In the genomic region with DNA sequence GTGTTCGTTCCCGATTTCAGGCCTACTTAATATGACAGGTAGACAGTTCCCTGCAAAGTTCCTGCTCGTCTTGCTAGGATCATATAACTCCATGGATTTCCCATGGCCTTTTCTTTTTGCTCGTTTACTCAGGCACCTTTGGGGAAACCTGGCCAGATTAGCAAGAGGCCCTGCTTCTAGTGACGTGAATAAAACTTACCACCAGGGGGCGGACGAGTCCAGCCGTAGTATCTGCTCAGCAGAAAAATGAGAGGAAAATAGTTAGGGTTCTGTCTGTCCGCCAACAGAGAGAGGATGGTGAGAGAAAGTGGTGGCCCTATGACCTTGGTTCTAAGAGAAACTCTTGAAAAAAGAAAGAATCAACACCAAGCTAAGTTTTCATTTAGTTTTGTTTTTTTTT, we compare ENCODE assay signal across 9 mouse cellular contexts. TPM values are rescaled to one million over a fixed set of nuclear protein-coding genes. Genes with fewer than 3 reads are reported as not detected.
DNase-seq lines count a peak whose midpoint lies in the region; ATAC-seq lines count a peak whose summit lies in the region.
"Had no signal": no experiment of that assay in that cellular context is flagged by ENCODE, and none has a peak within 500 bp of the region (broad histone marks: within the 10 kb centered on the region; RNA-seq: fewer than 3 reads in every experiment).

No protein-coding gene starts in this region.

- no peak overlapping the region for H3K4me2 ChIP-seq in liver, embryonic 13.5 days
- H3K4me2 ChIP-seq: limb, embryonic 12.5 days had no signal

- no peak overlapping the region for H3K27ac ChIP-seq in liver, embryonic 13.5 days
- H3K27ac ChIP-seq: limb, embryonic 12.5 days had no signal

- no peaks in the 10 kb centered on the region for H3K27me3 ChIP-seq in liver, embryonic 13.5 days
- H3K27me3 ChIP-seq: limb, embryonic 12.5 days had no signal

- H3K4me3 ChIP-seq in liver, embryonic 13.5 days (replicated peaks) = no peak overlapping the region
- H3K4me3 ChIP-seq: limb, embryonic 12.5 days had no signal

- no peak overlapping the region for H3K9ac ChIP-seq in liver, embryonic 13.5 days
- H3K9ac ChIP-seq: limb, embryonic 12.5 days had no signal

- DNase-seq in urinary bladder, adult 18-20 months (ENCODE audit: low spot score in 2 of 2) = peak; percentile 36 to 45
- no peak for DNase-seq in urinary bladder, adult 2 months (ENCODE audit: low spot score)
- DNase-seq in adrenal gland, postnatal 4 days (ENCODE audit: low spot score in 2 of 2) = peak; percentile 24 to 44
- peak; percentile 45 to 82 for DNase-seq in kidney, adult 8-10 months
- peak; percentile 39 for DNase-seq in liver, embryonic 13.5 days
- DNase-seq in right cerebral cortex, adult 18-20 months = peak; percentile 70
- DNase-seq in urinary bladder, postnatal 36 days (ENCODE audit: low spot score in 2 of 2) = peak; percentile 61 to 74

- ATAC-seq in erythroblast, adult 5-6 weeks (replicated peaks; ENCODE audit: low FRiP score, poor library complexity, severe bottlenecking) = peak; percentile 90
- ATAC-seq in liver, embryonic 13.5 days (ENCODE audit: low read depth) = no peak

- no peaks in the 10 kb centered on the region for H3K9me3 ChIP-seq in liver, embryonic 13.5 days (replicated peaks)

- H3K4me1 ChIP-seq in liver, embryonic 13.5 days (replicated peaks) = no peaks in the 10 kb centered on the region
- H3K4me1 ChIP-seq: limb, embryonic 12.5 days had no signal

- H3K36me3 ChIP-seq in liver, embryonic 13.5 days = 0 out of 2 replicates have a peak, but pooled peaks cover 4% of the 10 kb centered on the region
- H3K36me3 ChIP-seq: limb, embryonic 12.5 days had no signal

- WGBS in liver, embryonic 13.5 days (ENCODE audit: insufficient replicate concordance) = 23% methylated on average over 9 of the region's 9 CpGs

RNA-seq across cellular contexts. Expression of gene Usp18, which starts 14.8 kb away (rescaled TPM):
- 17.6 and 21.6 TPM in 2 replicates for polyA plus RNA-seq in urinary bladder, adult 2 months (2012; rRNA removed)
- 1 to 10 TPM in 1 of 2 experiments, under 1 TPM in 1; 0.98 to 2.3 TPM for total RNA-seq in adrenal gland, postnatal 4 days (2021)
- 18.8 and 38.2 TPM in 2 replicates for total RNA-seq in erythroblast, adult 5-6 weeks (2015; ENCODE audit: low replicate concordance)
- 26.9 and 27.9 TPM in 2 replicates for total RNA-seq in erythroblast, adult 5-6 weeks (2017; ENCODE audit: low replicate concordance)
- 6.3 and 7.1 TPM in 2 replicates for polyA plus RNA-seq in liver, embryonic 13.5 days (2015; fragmentation: Nextera tagmentation; extraction: Ambion mirVana)

RNA-seq across cellular contexts. Expression of gene Slc6a13, which starts 39.5 kb away (rescaled TPM):
- 0.40 and 1.2 TPM in 2 replicates for polyA plus RNA-seq in urinary bladder, adult 2 months (2012; rRNA removed)
- 10 to 100 TPM in 1 of 2 experiments, 1 to 10 TPM in 1; 4.5 to 15.2 TPM for total RNA-seq in adrenal gland, postnatal 4 days (2021)
- 1.7 and 3.1 TPM in 2 replicates for total RNA-seq in erythroblast, adult 5-6 weeks (2015; ENCODE audit: low replicate concordance)
- 0.56 and 1.4 TPM in 2 replicates for total RNA-seq in erythroblast, adult 5-6 weeks (2017; ENCODE audit: low replicate concordance)
- polyA plus RNA-seq in liver, embryonic 13.5 days (2015; fragmentation: Nextera tagmentation; extraction: Ambion mirVana) = 18.6 and 21.2 TPM in 2 replicates

RNA-seq across cellular contexts. Expression of gene Tuba8, which starts 50.1 kb away (rescaled TPM):
- polyA plus RNA-seq in urinary bladder, adult 2 months (2012; rRNA removed) = 2.7 and 5.0 TPM in 2 replicates
- 1 to 10 TPM; 1.8 to 2.6 TPM for total RNA-seq in adrenal gland, postnatal 4 days (2021)
- 11.5 and 14.4 TPM in 2 replicates for total RNA-seq in erythroblast, adult 5-6 weeks (2015; ENCODE audit: low replicate concordance)
- total RNA-seq in erythroblast, adult 5-6 weeks (2017; ENCODE audit: low replicate concordance) = 5.9 and 6.7 TPM in 2 replicates
- polyA plus RNA-seq in liver, embryonic 13.5 days (2015; fragmentation: Nextera tagmentation; extraction: Ambion mirVana) = 6.7 and 7.7 TPM in 2 replicates

Comparison
In these comparisons a context has a peak if more than half of its experiments do, and no peak if none do; other contexts are left out.
1. RNA of gene Usp18, which starts 14.8 kb away (total RNA-seq): 18.8 to 38.2 TPM in erythroblast, adult 5-6 weeks; 0.98 to 2.3 TPM in adrenal gland, postnatal 4 days; every median in the first group is over 4 times any median in the second.